Mouse (Mus musculus) brain, embryonic 18.5 days (tissue): ENCODE measurements around the gene Gm20671.
"Not testable (repeated sequence)": the region's sequence is repeated elsewhere in the genome, so short reads cannot be mapped to it uniquely, and the experiment has no call there.

Experiments used
- DNase-seq: peaks from one replicate; pipeline ENCODE4 v3.0.0-alpha.2; 2012; ENCODE audit warnings: low read depth, low spot score

The Gm20671 gene

DNA sequence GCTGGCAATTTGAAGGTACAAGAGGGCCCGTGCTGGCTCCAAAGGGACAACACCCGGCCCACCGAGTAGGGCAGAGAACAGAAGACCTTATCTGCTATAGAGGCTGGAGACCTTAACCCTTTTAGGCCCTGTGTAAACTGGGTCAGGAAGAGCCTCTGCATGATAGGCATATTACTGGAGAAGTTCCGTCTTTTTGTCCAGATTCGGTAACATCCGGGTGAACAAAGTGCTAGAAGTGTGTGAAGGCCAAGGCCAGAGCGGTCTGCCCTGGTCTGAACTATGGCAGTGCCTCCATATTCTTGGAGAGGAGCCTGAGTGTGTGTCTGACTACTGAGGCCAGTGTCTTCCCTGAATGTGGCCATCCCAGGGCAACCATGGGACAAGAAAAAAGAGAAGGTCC lies at the start of gene Gm20671:
Gm20671 (minus strand) TSS at position 101 of the 400 bp plus-strand sequence.
- DNase-seq, result no peak

- DNase-seq, result no peak
Measured at GRCm38 (mm10) chr5:32872346-32872745, 45.4 kb upstream of the Gm20671 start.

DNA sequence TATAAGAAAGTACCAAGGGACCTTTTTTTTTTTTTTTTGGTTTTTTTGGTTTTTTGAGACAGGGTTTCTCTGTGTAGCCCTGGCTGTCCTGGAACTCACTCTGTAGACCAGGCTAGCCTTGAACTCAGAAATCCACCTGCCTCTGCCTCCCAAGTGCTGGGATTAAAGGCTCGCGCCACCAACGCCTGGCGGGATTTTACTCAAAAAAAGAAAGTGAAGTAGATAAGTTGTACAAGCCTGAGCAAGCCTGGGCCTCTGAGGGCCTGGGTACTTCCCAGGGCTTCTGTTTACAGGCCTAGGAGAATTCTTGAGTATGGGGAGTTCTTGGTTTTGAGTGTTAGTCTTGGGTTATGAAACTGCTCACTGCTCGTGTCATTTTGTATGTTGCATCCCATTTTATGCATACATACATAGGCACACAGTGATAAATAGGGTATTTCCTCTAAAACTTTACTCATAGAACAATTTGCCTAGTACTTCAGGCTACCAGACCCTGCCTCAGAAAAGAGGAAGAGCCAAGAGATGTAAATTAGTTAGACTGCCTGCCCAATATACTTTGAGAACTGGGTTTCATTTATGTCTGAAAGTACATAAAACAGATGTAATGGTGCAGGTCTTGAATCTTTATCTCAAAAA lies 42.6 kb upstream of the Gm20671 start:
- DNase-seq, result no peak

- peak; percentile 78 for DNase-seq
Measured at GRCm38 (mm10) chr5:32863253-32864228, 36.6 kb upstream of the Gm20671 start, which contains the start of gene Depdc5. Gene Depdc5, plus strand, starts transcription at chr5:32863701.

DNA sequence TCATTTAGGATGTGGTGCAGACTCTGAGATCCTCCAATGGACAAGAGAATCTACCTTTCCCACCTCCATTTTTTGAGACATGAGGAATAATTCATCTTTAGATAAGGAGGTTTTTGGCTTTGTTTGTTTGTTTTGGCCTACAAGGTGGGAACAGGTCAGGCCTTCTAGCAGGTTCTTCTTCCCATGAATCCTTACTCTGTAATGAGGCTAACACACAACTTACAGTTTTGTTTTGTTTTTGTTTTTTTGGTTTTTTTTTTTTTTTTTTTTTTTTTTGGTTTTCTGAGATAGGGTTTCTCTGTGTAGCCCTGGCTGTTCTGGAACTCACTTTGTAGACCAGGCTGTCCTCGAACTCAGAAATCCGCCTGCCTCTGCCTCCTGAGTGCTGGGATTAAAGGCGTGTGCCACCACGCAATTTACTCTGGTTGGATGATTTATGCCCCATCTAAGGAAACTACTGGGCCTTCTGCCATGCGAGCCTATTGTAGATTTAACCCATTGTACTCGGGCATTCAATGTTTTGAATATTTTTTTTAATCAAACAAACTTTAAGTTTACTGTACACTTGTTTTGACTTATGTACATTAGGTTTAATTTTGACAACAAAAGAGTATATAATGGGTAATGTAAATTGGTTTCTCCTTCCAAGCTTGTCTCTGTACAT lies 35.7 kb upstream of the Gm20671 start:
- DNase-seq, result no peak

DNA sequence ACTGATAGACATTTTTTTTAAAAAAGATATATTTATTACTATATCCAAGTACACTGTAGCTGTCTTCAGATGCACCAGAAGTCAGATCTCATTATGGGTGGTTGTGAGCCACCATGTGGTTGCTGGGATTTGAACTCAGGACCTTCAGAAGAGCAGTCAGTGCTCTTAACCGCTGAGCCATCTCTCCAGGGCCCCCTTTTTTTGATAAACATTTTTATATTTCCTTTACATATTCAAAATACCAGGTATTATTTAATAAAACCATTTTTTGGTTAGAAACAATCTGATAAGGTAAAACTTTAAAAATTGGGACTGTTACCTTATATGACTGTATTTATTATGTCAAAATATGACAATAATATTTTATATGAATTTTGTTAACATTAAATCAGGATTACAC lies 34.2 kb upstream of the Gm20671 start:
- DNase-seq, result no peak

DNA sequence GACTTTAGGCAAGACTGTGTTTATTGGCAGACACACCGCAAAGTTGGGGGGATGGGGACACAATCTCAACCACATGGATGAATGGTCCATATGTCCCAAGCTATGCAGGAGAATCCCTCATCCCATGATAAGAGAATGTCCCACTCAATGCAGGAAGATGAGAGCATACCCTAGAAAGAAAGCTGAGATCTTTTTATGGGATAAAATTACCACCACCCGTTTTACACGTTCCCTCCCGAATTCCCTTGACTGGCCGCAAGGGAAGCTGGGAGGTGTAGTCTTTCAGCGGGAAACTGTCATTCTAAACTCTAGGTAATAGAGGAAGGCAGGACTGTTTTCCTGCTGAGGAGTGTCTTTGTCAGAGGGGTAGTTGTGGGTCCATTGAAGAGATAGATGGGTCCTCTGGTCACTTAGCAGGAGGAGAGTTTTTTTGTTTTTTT lies 30.9 kb upstream of the Gm20671 start:
- peak; percentile 42 for DNase-seq

DNA sequence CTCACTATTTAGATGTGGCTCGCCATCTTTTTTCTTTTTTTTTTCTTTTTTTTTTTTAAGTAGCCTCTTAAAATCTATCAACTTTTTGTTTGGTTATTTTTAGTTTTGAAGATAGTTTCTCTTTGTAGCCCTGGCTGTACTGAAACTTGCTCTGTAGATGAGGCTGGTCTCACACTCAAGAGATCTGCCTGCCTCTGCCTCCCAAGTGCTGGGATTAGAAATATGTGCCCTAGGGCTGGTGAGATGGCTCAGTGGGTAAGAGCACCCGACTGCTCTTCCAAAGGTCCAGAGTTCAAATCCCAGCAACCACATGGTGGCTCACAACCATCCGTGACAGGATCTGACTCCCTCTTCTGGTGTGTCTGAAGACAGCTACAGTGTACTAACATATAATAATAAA lies 28.4 kb upstream of the Gm20671 start:
- DNase-seq, result not testable (repeated sequence)

DNA sequence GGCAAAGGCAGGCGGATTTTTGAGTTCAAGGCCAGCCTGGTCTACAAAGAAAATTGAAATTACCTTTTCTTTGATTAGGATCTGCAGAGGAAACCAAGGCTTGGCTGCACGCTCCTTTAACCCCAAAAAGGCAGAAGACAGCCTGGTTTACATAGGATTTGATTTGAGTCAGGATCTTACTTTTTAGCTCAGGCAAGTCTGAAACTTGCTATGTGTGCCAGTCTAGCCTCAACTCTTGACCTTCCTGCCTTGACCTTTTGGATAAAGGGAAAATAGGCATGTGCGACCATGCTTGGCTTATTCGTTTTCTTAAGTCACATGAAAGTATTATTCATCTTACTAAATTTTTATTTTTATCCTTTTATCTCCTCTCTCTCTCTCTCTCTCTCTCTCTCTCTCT lies 27.9 kb upstream of the Gm20671 start:
- DNase-seq, result no peak

DNA sequence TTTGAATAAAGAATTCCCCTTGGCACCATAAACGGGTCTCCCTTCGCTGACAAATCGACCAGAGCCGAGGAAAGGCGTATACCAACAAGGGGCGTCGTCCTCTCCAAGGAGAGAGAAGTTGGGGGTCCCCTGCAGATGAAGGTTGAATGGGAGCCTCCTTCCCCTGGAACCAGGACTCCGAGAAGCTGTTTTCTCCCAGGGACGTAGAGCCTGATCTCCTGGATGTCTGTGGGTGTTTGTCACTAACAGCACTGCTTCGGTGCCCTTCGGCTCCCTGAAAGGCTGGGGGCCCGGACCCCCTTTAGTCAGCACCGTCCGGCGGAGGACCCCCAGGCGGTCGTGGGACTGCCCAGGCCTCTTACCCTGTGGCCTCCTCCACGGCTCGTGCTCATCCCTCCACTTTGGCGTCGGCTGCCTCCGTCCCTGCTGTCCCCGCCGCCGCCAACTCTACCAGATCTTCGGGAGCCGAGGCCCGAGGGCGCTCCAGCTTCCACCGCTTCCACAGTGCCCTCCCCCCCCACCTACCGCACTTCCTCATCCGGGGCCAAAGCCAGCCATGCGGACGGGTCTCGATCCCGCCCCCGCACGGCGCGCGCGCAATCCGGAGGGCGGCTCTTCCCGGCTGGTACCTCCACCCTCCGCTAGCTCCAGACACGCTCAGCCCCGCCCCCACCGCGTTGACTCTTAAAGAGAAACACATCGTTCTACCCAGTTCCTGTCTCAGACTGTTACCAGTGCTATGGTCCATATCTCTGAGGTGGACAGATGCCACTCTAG lies 27.0 kb upstream of the Gm20671 start, which contains the start of gene Prr14l:
Prr14l (minus strand) TSS at position 526 of the 777 bp plus-strand sequence.
- DNase-seq, result peak; percentile 89

DNA sequence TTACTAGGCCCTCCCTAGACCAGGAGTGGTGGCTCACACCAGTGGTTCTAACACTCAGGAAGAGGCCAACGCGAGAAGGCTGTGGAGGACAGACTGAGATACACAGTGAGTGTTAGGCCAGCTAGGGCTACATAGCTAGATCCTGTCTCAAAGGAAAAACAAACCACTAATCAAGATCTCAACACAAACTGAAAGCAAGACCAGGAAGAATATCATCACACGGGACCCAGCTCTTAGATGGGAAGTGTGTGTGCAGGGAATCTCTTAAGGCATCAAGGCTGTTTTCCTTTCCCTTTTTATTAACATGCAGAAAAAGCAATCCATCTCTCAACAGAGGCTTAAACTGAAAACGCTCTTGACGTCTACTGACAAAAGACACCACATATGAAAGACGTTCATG lies 25.1 kb upstream of the Gm20671 start:
- DNase-seq, result no peak

DNA sequence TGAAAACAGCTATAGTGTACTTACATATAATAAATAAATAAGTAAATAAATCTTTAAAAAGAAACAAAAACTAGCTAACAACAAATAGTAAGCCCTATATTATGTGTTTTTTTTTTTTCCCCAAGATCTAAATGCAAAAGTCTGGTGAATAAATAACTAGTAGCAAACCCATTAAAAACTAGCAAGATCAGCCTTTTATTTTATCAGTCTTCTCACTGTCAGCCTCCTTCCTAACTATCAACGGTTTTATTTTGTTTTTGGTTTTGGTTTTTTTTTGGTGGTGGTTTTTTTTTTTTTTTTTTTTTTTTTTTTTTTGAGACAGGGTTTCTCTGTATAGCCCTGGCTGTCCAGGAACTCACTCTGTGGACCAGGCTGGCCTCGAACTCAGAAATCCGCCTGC lies 22.7 kb upstream of the Gm20671 start:
- DNase-seq, result not testable (repeated sequence)

GRCm38 (mm10) chr5:32849178-32849577 lies 22.3 kb upstream of the Gm20671 start:
- no peak for DNase-seq

DNA sequence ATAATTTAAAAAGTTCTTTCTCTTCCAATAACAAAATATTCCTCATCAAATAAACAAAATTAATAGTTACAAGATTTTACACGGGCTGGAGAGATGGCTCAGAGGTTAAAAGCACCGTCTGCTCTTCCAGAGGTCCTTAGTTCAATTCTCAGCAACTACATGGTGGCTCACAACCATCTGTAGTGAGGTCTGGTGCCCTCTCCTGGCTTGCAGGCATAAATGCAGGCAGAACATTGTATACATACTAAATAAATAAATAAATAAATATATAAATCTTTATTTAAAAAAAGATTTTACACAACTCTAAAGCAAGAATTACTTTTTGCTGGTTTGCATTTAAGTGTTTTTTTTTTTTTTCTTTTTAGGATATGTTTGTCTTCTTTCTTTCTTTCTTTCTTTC lies 13.1 kb upstream of the Gm20671 start:
- DNase-seq, result no peak

GRCm38 (mm10) chr5:32836976-32837375 lies 10.1 kb upstream of the Gm20671 start:
- DNase-seq, result no peak

DNA sequence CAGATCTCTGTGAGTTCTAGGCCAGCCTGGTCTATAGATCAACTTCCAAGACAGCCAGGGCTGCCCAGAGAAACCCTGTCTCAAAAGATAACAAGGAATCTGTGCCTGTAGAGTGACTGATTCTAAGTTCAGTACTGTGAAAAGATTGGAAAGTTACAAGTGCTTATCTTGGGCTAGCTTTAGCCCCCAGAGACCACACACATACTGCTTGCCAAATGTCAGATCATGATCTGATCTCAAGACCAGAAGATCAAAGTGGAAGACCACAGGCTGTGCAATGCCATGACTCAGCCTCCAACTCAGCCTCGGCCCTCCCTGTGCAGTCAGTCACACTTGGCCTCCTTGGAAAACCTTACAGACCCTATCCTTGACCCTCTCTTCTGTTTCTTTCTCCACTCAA lies 7.6 kb upstream of the Gm20671 start:
- DNase-seq, result no peak

DNA sequence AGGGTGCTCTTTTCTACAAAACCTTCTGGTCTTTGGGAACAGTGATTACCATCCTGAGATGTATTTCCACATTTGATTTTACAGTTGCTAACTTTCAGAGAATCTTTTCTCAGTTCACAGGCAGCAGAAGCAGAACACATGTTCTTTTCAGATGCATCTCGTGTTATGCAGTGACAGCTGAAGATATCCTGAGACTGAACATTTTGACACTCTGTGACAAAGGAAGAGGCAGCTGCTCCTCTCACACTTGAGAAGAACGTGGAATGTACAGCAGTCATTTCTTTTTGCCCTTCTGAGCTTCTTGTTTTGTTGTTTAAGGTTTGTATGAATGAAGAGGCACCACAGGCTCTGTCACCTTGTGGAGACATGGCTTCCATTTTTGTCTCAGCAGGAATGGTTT lies 3.1 kb upstream of the Gm20671 start:
- no peak for DNase-seq

- not testable (repeated sequence) for DNase-seq
Measured at GRCm38 (mm10) chr5:32828766-32829165, 1.9 kb upstream of the Gm20671 start.

- DNase-seq, result no peak
Measured at GRCm38 (mm10) chr5:32820471-32820870, 6.4 kb downstream of the Gm20671 start.

DNA sequence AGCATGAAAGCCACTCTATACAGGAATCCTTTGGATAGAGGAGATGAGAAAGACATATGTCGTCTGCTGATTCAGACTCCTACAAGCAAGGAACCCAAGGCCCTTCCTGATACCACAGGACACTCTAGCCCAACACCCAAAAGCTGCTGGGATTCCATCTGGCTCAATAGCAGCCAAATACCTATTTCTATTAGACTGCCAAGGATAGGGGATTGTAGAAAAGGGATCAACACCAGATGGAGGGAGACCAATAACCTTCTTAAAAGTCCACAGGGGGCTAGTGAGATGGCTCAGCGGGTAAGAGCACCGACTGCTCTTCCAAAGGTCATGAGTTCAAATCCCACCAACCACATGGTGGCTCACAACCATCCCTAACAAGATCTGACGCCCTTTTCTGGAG lies 11.5 kb downstream of the Gm20671 start:
- no peak for DNase-seq

- not testable (repeated sequence) for DNase-seq
Measured at GRCm38 (mm10) chr5:32786454-32786853, 40.5 kb downstream of the Gm20671 start.
